Mouse (Mus musculus) hindbrain, embryonic 11.5 days (tissue): ENCODE measurements around the gene Prpsap1. TPM values are rescaled to one million over a fixed set of nuclear protein-coding genes. Genes with fewer than 3 reads are reported as not detected.

Source experiments
- ATAC-seq: fragments of 200-750 bp; cut with Nextera tagmentation; 2 replicates; pipeline ENCODE4 v1.8.0; 2017; ENCODE audit warnings: mild to moderate bottlenecking, moderate TSS enrichment, moderate library complexity; ENCODE audit not compliant: low FRiP score
- DNase-seq: peaks from one replicate; pipeline ENCODE4 v3.0.0-alpha.2; 2015; ENCODE audit warnings: low spot score
- H3K27ac ChIP-seq: fragments of 300-500 bp; sonication (generic); 2 replicates; pipeline ENCODE4 v1.5.1; 2014; ENCODE audit warnings: mild to moderate bottlenecking, low read depth, low read length
- H3K27me3 ChIP-seq: fragments of 300-500 bp; sonication (generic); 2 replicates; pipeline ENCODE4 v1.6.1; 2014; ENCODE audit warnings: mild to moderate bottlenecking, low read length, moderate library complexity, mixed read lengths; ENCODE audit not compliant: control insufficient read depth, insufficient read depth
- H3K36me3 ChIP-seq: fragments of 300-500 bp; sonication (generic); 2 replicates; pipeline ENCODE4 v1.6.1; 2014; ENCODE audit warnings: mild to moderate bottlenecking, low read length, moderate library complexity, mixed read lengths; ENCODE audit not compliant: control insufficient read depth, insufficient read depth
- H3K4me1 ChIP-seq: fragments of 300-500 bp; sonication (generic); replicated peaks from 2 replicates; pipeline ENCODE4 v1.6.1; 2014; ENCODE audit warnings: low read length, mixed read lengths; ENCODE audit not compliant: control insufficient read depth, insufficient read depth
- H3K4me2 ChIP-seq: fragments of 300-500 bp; sonication (generic); replicated peaks from 2 replicates; pipeline ENCODE4 v1.6.1; 2014; ENCODE audit warnings: mild to moderate bottlenecking, low read depth, low read length
- H3K4me3 ChIP-seq: fragments of 300-500 bp; sonication (generic); 2 replicates; pipeline ENCODE4 v1.5.1; 2014; ENCODE audit warnings: low read depth, low read length
- H3K9ac ChIP-seq: fragments of 300-500 bp; sonication (generic); 2 replicates; pipeline ENCODE4 v1.6.1; 2014; ENCODE audit warnings: low read depth, low read length
- H3K9me3 ChIP-seq: fragments of 300-500 bp; sonication (generic); 2 replicates; pipeline ENCODE4 v1.6.1; 2016; ENCODE audit warnings: low read length; ENCODE audit not compliant: control insufficient read depth
- WGBS: fragments of 180-500 bp; shearing (Covaris S2); extraction: QIAGEN DNeasy Blood & Tissue Kit; methylation state at CpG from one replicate; pipeline ENCODE4 v1.1.7; 2014; 5-methylcytosine and 5-hydroxymethylcytosine counted together
- polyA plus RNA-seq: library from polyadenylated mRNA; unstranded; fragments of >200 nt; fragmentation: Nextera tagmentation; extraction: Ambion mirVana; gene quantifications from 2 replicates; pipeline ENCODE4 v1.2.1, GENCODE M21; 2014

Prpsap1 gene
- polyA plus RNA-seq, 1 experiment from 2014 or later, result 169 TPM

- Histone ChIP-seq H3K4me2 (no peak overlapping the region), H3K27me3 (peaks cover 7% of the 10 kb centered on the region; the same call in 1 of the 2 replicates), H3K9ac (no peak overlapping the region), H3K27ac (no peak overlapping the region), H3K4me1 (no peaks in the 10 kb centered on the region), H3K4me3 (no peak overlapping the region), H3K36me3 (no peaks in the 10 kb centered on the region), H3K9me3 (no peaks in the 10 kb centered on the region)
- WGBS, result 94% methylated on average over 3 of the region's 3 CpGs
- ATAC-seq (no peak), DNase-seq (no peak)
These were observed 44.7 kb downstream of the Prpsap1 start for GRCm38 (mm10) chr11:116449341-116449740.

GRCm38 (mm10) chr11:116447822-116448221 lies 46.2 kb downstream of the Prpsap1 start:
- Histone ChIP-seq H3K36me3 (no peaks in the 10 kb centered on the region), H3K9ac (no peak overlapping the region), H3K27me3 (peaks cover 7% of the 10 kb centered on the region; the same call in 1 of the 2 replicates), H3K9me3 (no peaks in the 10 kb centered on the region), H3K4me1 (no peaks in the 10 kb centered on the region), H3K4me3 (no peak overlapping the region), H3K4me2 (no peak overlapping the region), H3K27ac (no peak overlapping the region)
- ATAC-seq (no peak), DNase-seq (no peak)
- WGBS, result 70% methylated on average over 5 of the region's 5 CpGs

GRCm38 (mm10) chr11:116446308-116446887 lies 47.6 kb downstream of the Prpsap1 start:
- H3K36me3 ChIP-seq, result no peaks in the 10 kb centered on the region
- WGBS, result 16% methylated on average over 19 of the region's 19 CpGs

GRCm38 (mm10) chr11:116445596-116446307 lies 48.2 kb downstream of the Prpsap1 start:
- H3K9me3 ChIP-seq, result no peaks in the 10 kb centered on the region
- H3K4me1 ChIP-seq, result no peaks in the 10 kb centered on the region
- H3K36me3 ChIP-seq, result no peaks in the 10 kb centered on the region
- peaks cover 7% of the 10 kb centered on the region; the same call in 1 of the 2 replicates for H3K27me3 ChIP-seq
- H3K27ac ChIP-seq, result no peak overlapping the region
- H3K4me2 ChIP-seq, result no peak overlapping the region
- WGBS, result 38% methylated on average over 16 of the region's 16 CpGs
- DNase-seq (peak; percentile 95), ATAC-seq (peak; percentile 53)
- no peak overlapping the region for H3K4me3 ChIP-seq
- H3K9ac ChIP-seq, result no peak overlapping the region

More at GRCm38 (mm10) chr11:116446308-116446887, 47.6 kb downstream of the Prpsap1 start:
- no peaks in the 10 kb centered on the region for H3K9me3 ChIP-seq
- no peak overlapping the region for H3K4me2 ChIP-seq
- peaks cover 7% of the 10 kb centered on the region; the same call in 1 of the 2 replicates for H3K27me3 ChIP-seq
- H3K4me3 ChIP-seq, result no peak overlapping the region
- no peaks in the 10 kb centered on the region for H3K4me1 ChIP-seq
- DNase-seq, result no peak
- H3K9ac ChIP-seq, result no peak overlapping the region
- ATAC-seq, result 0 out of 2 replicates have a peak, but pooled peaks have one; percentile 3
- no peak overlapping the region for H3K27ac ChIP-seq

GRCm38 (mm10) chr11:116443935-116444334 lies 50.1 kb downstream of the Prpsap1 start:
- no peak overlapping the region for H3K4me2 ChIP-seq
- H3K9ac ChIP-seq, result no peak overlapping the region; the same call in 1 of the 2 replicates
- ATAC-seq, result no peak
- no peaks in the 10 kb centered on the region for H3K36me3 ChIP-seq
- H3K27ac ChIP-seq, result no peak overlapping the region
- H3K27me3 ChIP-seq, result peaks cover 7% of the 10 kb centered on the region; the same call in 1 of the 2 replicates
- H3K9me3 ChIP-seq, result no peaks in the 10 kb centered on the region
- H3K4me1 ChIP-seq, result no peaks in the 10 kb centered on the region
- no peak overlapping the region for H3K4me3 ChIP-seq
- WGBS, result 96% methylated on average over 6 of the region's 6 CpGs
- DNase-seq, result no peak

GRCm38 (mm10) chr11:116443311-116443710 lies 50.7 kb downstream of the Prpsap1 start:
- H3K36me3 ChIP-seq, result no peaks in the 10 kb centered on the region
- H3K9me3 ChIP-seq, result no peaks in the 10 kb centered on the region
- H3K27me3 ChIP-seq, result peaks cover 7% of the 10 kb centered on the region; the same call in 1 of the 2 replicates
- 82% methylated on average over 6 of the region's 6 CpGs for WGBS
- H3K4me3 ChIP-seq, result no peak overlapping the region
- no peaks in the 10 kb centered on the region for H3K4me1 ChIP-seq
- H3K27ac ChIP-seq, result no peak overlapping the region
- no peak overlapping the region for H3K4me2 ChIP-seq
- no peak overlapping the region; the same call in 1 of the 2 replicates for H3K9ac ChIP-seq
- DNase-seq (no peak), ATAC-seq (no peak)

GRCm38 (mm10) chr11:116442867-116443177 lies 51.2 kb downstream of the Prpsap1 start:
- WGBS, result 78% methylated on average over 6 of the region's 6 CpGs

GRCm38 (mm10) chr11:116442129-116442866 lies 51.7 kb downstream of the Prpsap1 start:
- no peak overlapping the region for H3K4me3 ChIP-seq
- peaks cover 2% of the 10 kb centered on the region; the same call in 1 of the 2 replicates for H3K4me1 ChIP-seq
- WGBS, result 83% methylated on average over 15 of the region's 15 CpGs
- peaks cover 7% of the 10 kb centered on the region; the same call in 1 of the 2 replicates for H3K27me3 ChIP-seq
- 0 out of 2 replicates have a peak, but pooled peaks cover 2% of the 10 kb centered on the region for H3K36me3 ChIP-seq
- DNase-seq (no peak), ATAC-seq (no peak)
- no peaks in the 10 kb centered on the region for H3K9me3 ChIP-seq
- H3K27ac ChIP-seq, result no peak overlapping the region
- no peak overlapping the region for H3K4me2 ChIP-seq
- H3K9ac ChIP-seq, result no peak overlapping the region

More at GRCm38 (mm10) chr11:116442867-116443177, 51.2 kb downstream of the Prpsap1 start:
- Histone ChIP-seq H3K9me3 (no peaks in the 10 kb centered on the region), H3K27ac (no peak overlapping the region), H3K27me3 (peaks cover 7% of the 10 kb centered on the region; the same call in 1 of the 2 replicates), H3K36me3 (no peaks in the 10 kb centered on the region), H3K9ac (no peak overlapping the region), H3K4me1 (no peaks in the 10 kb centered on the region), H3K4me3 (no peak overlapping the region), H3K4me2 (no peak overlapping the region)
- ATAC-seq, result no peak
- no peak for DNase-seq
